Mouse (Mus musculus) liver, embryonic 16.5 days (tissue): ENCODE data around the gene Gm8369. TPM values are rescaled to one million over a fixed set of nuclear protein-coding genes. Genes with fewer than 3 reads are reported as not detected.
"Not testable (repeated sequence)": the region's sequence is repeated elsewhere in the genome, so short reads cannot be mapped to it uniquely, and the experiment has no call there.

Experiments used
- ATAC-seq: fragments of 200-750 bp; cut with Nextera tagmentation; 2 replicates; pipeline ENCODE4 v1.8.0; 2017; ENCODE audit warnings: low read depth, mild to moderate bottlenecking, moderate number of reproducible peaks, moderate library complexity
- H3K27ac ChIP-seq: fragments of 300-500 bp; sonication (generic); 2 replicates; pipeline ENCODE4 v1.5.1; 2014; ENCODE audit warnings: mild to moderate bottlenecking, low read length
- H3K27me3 ChIP-seq: fragments of 300-500 bp; sonication (generic); 2 replicates; pipeline ENCODE4 v1.6.1; 2014; ENCODE audit warnings: low read depth, low read length, mixed read lengths; ENCODE audit not compliant: control insufficient read depth, insufficient read depth
- H3K36me3 ChIP-seq: fragments of 300-500 bp; sonication (generic); 2 replicates; pipeline ENCODE4 v1.6.1; 2014; ENCODE audit warnings: mild to moderate bottlenecking; ENCODE audit not compliant: control insufficient read depth, insufficient read depth
- H3K4me1 ChIP-seq: fragments of 300-500 bp; sonication (generic); 2 replicates; pipeline ENCODE4 v1.6.1; 2014; ENCODE audit warnings: low read depth, low read length, mixed read lengths; ENCODE audit not compliant: control insufficient read depth
- H3K4me2 ChIP-seq: fragments of 300-500 bp; sonication (generic); 2 replicates; pipeline ENCODE4 v1.6.1; 2014; ENCODE audit warnings: low read depth, low read length, mixed read lengths
- H3K4me3 ChIP-seq: fragments of 300-500 bp; sonication (generic); 2 replicates; pipeline ENCODE4 v1.5.1; 2014; ENCODE audit warnings: low read depth, mild to moderate bottlenecking, low read length
- H3K9ac ChIP-seq: fragments of 300-500 bp; sonication (generic); 2 replicates; pipeline ENCODE4 v1.6.1; 2014; ENCODE audit warnings: low read depth, low read length
- H3K9me3 ChIP-seq: fragments of 300-500 bp; sonication (generic); replicated peaks from 2 replicates; pipeline ENCODE4 v1.6.1; 2016; ENCODE audit warnings: low read length; ENCODE audit not compliant: control insufficient read depth
- WGBS: fragments of 180-500 bp; shearing (Covaris S2); extraction: QIAGEN DNeasy Blood & Tissue Kit; methylation state at CpG from one replicate; pipeline ENCODE4 v1.1.7; 2014; ENCODE audit not compliant: insufficient replicate concordance; 5-methylcytosine and 5-hydroxymethylcytosine counted together
- polyA plus RNA-seq: library from polyadenylated mRNA; unstranded; fragments of >200 nt; fragmentation: Nextera tagmentation; extraction: Ambion mirVana; gene quantifications from 2 replicates; pipeline ENCODE4 v1.2.1, GENCODE M21; 2015

Gm8369 gene
- polyA plus RNA-seq, 1 experiment from 2014 or later, result 0.40 TPM

GRCm38 (mm10) chr19:11496361-11496760 lies 10.6 kb downstream of the Gm8369 start:
- no peaks in the 10 kb centered on the region for H3K27me3 ChIP-seq
- H3K36me3 ChIP-seq, result no peaks in the 10 kb centered on the region
- no peaks in the 10 kb centered on the region for H3K4me1 ChIP-seq
- no peak overlapping the region for H3K27ac ChIP-seq
- no peaks in the 10 kb centered on the region for H3K9me3 ChIP-seq
- no peak overlapping the region for H3K4me2 ChIP-seq
- WGBS, result 66% methylated on average over 6 of the region's 6 CpGs
- no peak overlapping the region for H3K9ac ChIP-seq
- H3K4me3 ChIP-seq, result no peak overlapping the region
- ATAC-seq, result no peak

DNA sequence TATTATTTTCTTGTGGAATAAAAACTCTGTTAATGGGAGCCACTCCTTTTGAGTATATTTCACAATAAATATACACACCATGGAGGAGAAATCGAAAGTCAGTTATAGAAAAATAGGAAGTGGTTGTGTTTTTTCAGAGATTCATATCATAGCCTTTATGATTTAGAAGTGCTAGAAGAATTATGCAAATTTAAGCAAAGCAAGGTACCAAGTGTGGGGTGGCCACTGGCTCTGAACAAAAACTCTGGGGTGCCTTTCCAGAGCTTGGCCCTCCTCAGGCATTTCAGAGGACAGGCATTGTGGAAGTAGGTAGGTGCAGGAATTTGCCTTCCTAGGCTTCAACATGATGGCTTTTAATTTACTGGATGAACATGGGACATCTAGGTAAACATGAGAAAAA lies 11.6 kb downstream of the Gm8369 start:
- H3K4me1 ChIP-seq, H3K4me3 ChIP-seq, H3K9me3 ChIP-seq, H3K4me2 ChIP-seq, H3K27ac ChIP-seq, H3K27me3 ChIP-seq, H3K36me3 ChIP-seq, H3K9ac ChIP-seq, ATAC-seq: not testable (repeated sequence)
- WGBS, result 36% methylated on average over 1 of the region's 1 CpGs

DNA sequence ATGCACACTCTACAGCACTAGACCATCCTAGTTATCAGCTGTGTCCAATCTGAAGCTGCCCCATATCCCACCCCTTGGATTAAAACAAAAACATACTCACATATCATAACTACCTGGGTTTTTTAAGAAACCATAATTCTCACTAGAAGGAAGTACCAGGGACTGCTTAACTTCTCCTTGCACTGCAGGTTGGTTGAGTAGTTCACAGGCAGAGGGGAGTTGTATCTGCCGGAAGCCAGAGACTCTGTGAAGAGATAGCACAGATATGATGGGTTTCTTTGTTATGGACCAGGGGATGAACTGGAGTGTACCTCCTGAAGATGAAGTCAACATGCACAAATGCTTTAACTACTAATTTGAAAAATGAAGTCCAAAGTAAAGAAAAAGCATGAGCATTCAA lies 15.1 kb downstream of the Gm8369 start:
- no peaks in the 10 kb centered on the region for H3K36me3 ChIP-seq
- H3K4me2 ChIP-seq, result no peak overlapping the region
- H3K27ac ChIP-seq, result no peak overlapping the region
- no peaks in the 10 kb centered on the region for H3K9me3 ChIP-seq
- no peak overlapping the region for H3K9ac ChIP-seq
- no peaks in the 10 kb centered on the region for H3K27me3 ChIP-seq
- no peak for ATAC-seq
- no peak overlapping the region for H3K4me3 ChIP-seq
- WGBS, result 56% methylated on average over 1 of the region's 1 CpGs
- H3K4me1 ChIP-seq, result no peaks in the 10 kb centered on the region

DNA sequence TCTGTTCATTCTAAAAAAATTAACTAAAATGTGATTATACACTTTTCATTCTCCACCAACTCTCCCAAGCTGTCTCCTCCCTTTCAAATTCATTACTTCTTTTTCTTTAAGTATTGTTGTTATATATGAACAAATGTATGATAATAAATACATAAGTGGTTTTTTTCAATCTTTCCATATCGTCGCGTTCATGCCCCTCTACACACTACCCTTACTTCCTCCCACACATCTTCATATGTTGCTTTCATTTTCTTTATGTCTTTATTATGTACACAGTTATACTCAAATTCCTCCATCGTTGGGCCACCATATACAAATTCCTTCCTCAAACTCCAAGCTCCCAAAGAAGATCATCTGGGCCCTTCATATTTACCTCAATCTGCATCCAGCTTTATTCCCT lies 15.6 kb downstream of the Gm8369 start:
- Histone ChIP-seq H3K4me3 (no peak overlapping the region), H3K4me2 (no peak overlapping the region), H3K4me1 (no peaks in the 10 kb centered on the region), H3K27ac (no peak overlapping the region), H3K27me3 (no peaks in the 10 kb centered on the region), H3K9me3 (no peaks in the 10 kb centered on the region), H3K36me3 (no peaks in the 10 kb centered on the region), H3K9ac (no peak overlapping the region)
- WGBS, result 66% methylated on average over 4 of the region's 4 CpGs
- ATAC-seq, result no peak

- Histone ChIP-seq H3K27ac (no peak overlapping the region), H3K9me3 (no peaks in the 10 kb centered on the region), H3K4me2 (no peak overlapping the region), H3K27me3 (no peaks in the 10 kb centered on the region), H3K36me3 (no peaks in the 10 kb centered on the region), H3K9ac (no peak overlapping the region), H3K4me1 (no peaks in the 10 kb centered on the region), H3K4me3 (no peak overlapping the region)
- no peak for ATAC-seq
- 65% methylated on average over 1 of the region's 1 CpGs for WGBS
Measured at GRCm38 (mm10) chr19:11504857-11505256, 19.1 kb downstream of the Gm8369 start.

GRCm38 (mm10) chr19:11513458-11513857 lies 27.7 kb downstream of the Gm8369 start:
- Histone ChIP-seq H3K27me3 (no peaks in the 10 kb centered on the region), H3K9me3 (no peaks in the 10 kb centered on the region), H3K4me3 (no peak overlapping the region), H3K9ac (no peak overlapping the region), H3K4me2 (no peak overlapping the region), H3K27ac (no peak overlapping the region), H3K4me1 (no peaks in the 10 kb centered on the region), H3K36me3 (no peaks in the 10 kb centered on the region)
- 29% methylated on average over 1 of the region's 1 CpGs for WGBS
- ATAC-seq, result no peak

DNA sequence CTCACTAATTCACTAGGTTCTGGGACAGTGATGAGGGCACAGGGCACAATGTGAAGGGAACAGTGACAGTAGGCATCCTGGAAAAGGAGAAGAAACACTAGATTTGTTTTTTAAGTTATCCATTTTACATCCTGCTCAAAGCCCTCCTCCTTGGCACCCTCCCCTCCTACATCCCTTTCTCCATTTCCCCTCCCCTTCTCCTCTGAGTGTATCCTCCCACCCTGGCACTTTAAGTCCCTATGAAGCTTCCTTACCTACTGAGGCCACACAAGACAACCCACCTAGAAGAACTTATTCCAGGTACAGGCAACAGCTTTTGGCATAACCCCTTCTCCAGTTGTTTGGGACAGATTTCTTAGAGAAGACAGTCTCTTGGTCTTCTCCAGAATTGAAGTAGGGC lies 30.5 kb downstream of the Gm8369 start, which contains the start of gene Ms4a6b:
Gene Ms4a6b, plus strand, starts transcription at position 267 of the 400 bp plus-strand sequence.
- H3K9me3 ChIP-seq, result no peaks in the 10 kb centered on the region
- no peak for ATAC-seq
- H3K4me2 ChIP-seq, result no peak within 1 kb of the TSS
- no peak within 1 kb of the TSS for H3K4me3 ChIP-seq
- no peaks in the 10 kb centered on the region for H3K27me3 ChIP-seq
- H3K27ac ChIP-seq, result no peak within 1 kb of the TSS
- no peaks in the 10 kb centered on the region for H3K4me1 ChIP-seq
- H3K9ac ChIP-seq, result no peak within 1 kb of the TSS
- H3K36me3 ChIP-seq, result no peaks in the 10 kb centered on the region

GRCm38 (mm10) chr19:11516845-11517244 lies 31.1 kb downstream of the Gm8369 start:
- H3K9ac ChIP-seq, result no peak overlapping the region
- no peak for ATAC-seq
- 21% methylated on average over 4 of the region's 4 CpGs for WGBS
- no peak overlapping the region for H3K4me3 ChIP-seq
- H3K4me2 ChIP-seq, result no peak overlapping the region
- no peaks in the 10 kb centered on the region for H3K4me1 ChIP-seq
- no peaks in the 10 kb centered on the region for H3K27me3 ChIP-seq
- H3K27ac ChIP-seq, result no peak overlapping the region
- no peaks in the 10 kb centered on the region for H3K36me3 ChIP-seq
- no peaks in the 10 kb centered on the region for H3K9me3 ChIP-seq

GRCm38 (mm10) chr19:11517373-11517772 lies 31.6 kb downstream of the Gm8369 start:
- H3K4me1 ChIP-seq, H3K9ac ChIP-seq, H3K4me3 ChIP-seq, H3K36me3 ChIP-seq, H3K4me2 ChIP-seq, ATAC-seq, H3K27me3 ChIP-seq, H3K27ac ChIP-seq, H3K9me3 ChIP-seq: not testable (repeated sequence)
- WGBS, result 8% methylated on average over 1 of the region's 1 CpGs

DNA sequence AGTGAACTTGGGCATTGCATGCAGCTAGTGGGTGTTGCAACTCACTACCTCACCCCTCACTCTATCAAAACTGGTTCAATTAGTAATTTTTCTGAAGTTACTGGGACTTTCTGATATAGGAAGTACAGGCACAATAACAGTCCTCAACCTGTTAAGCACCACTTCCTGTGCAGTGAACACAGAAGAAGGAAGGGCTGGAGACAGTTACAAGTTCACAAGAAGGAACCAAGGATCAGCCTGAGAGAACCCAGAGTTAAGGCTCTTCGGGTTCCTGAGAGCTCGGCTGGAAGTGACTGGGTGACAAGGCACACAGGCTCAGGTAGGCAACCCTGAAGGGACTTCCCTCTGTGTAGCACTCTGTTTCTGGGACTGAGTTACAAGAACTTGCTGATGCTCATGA lies 32.6 kb downstream of the Gm8369 start:
- H3K27me3 ChIP-seq, H3K27ac ChIP-seq, H3K4me2 ChIP-seq, H3K4me3 ChIP-seq, H3K4me1 ChIP-seq, H3K9me3 ChIP-seq, H3K9ac ChIP-seq, H3K36me3 ChIP-seq, ATAC-seq: not testable (repeated sequence)
- WGBS, result 26% methylated on average over 2 of the region's 2 CpGs
